Mouse (Mus musculus) kidney, adult 2 months (tissue): ENCODE data around the gene Tmcc3. TPM values are rescaled to one million over a fixed set of nuclear protein-coding genes. Genes with fewer than 3 reads are reported as not detected.

Source experiments
- DNase-seq: peaks from one replicate; pipeline ENCODE4 v3.0.0; 2021
- H3K27ac ChIP-seq: fragments of 200-500 bp; 2 replicates; pipeline ENCODE4 v1.5.1; 2012; ENCODE audit warnings: low read depth, low read length, control low read depth, inconsistent platforms; ENCODE audit not compliant: insufficient read depth
- H3K27me3 ChIP-seq: fragments of 200-500 bp; replicated peaks from 2 replicates; pipeline ENCODE4 v1.6.1; 2012; ENCODE audit warnings: mild to moderate bottlenecking, moderate library complexity, low read length, inconsistent platforms; ENCODE audit not compliant: control insufficient read depth, insufficient read depth
- H3K36me3 ChIP-seq: fragments of 200-500 bp; 2 replicates; pipeline ENCODE4 v1.6.1; 2012; ENCODE audit warnings: mild to moderate bottlenecking, moderate library complexity, low read length, inconsistent platforms; ENCODE audit not compliant: control insufficient read depth, insufficient read depth
- H3K4me1 ChIP-seq: fragments of 200-500 bp; 2 replicates; pipeline ENCODE4 v1.6.1; 2011; ENCODE audit warnings: low read length; ENCODE audit not compliant: control insufficient read depth, insufficient read depth
- H3K4me3 ChIP-seq: fragments of 200-500 bp; 2 replicates; pipeline ENCODE4 v1.5.1; 2011; ENCODE audit warnings: mild to moderate bottlenecking, low read depth, low read length, control low read depth; ENCODE audit not compliant: insufficient read depth
- CTCF ChIP-seq: fragments of 200-500 bp; conservative IDR thresholded peaks from 2 replicates; pipeline ENCODE4 v1.5.1; 2011; ENCODE audit warnings: low read depth, mild to moderate bottlenecking, control low read depth, low read length, moderate library complexity, mixed read lengths; ENCODE audit not compliant: insufficient read depth, insufficient read length
- POLR2A ChIP-seq: fragments of 200-500 bp; IDR thresholded peaks from one replicate; pipeline ENCODE4 v1.6.1; 2011; ENCODE audit warnings: low read depth, low read length, control low read depth
- WGBS: fragments of 180-500 bp; shearing (Covaris S2); methylation state at CpG from one replicate; pipeline ENCODE4 v1.1.7; 2018; 5-methylcytosine and 5-hydroxymethylcytosine counted together
- polyA plus RNA-seq: library from polyadenylated mRNA; depleted of rRNA; stranded (reverse); fragments of >200 nt; gene quantifications from 2 replicates; pipeline ENCODE4 v1.2.3, GENCODE M21; 2012

The Tmcc3 gene
- polyA plus RNA-seq, 1 experiment, result 11.2 TPM

DNA sequence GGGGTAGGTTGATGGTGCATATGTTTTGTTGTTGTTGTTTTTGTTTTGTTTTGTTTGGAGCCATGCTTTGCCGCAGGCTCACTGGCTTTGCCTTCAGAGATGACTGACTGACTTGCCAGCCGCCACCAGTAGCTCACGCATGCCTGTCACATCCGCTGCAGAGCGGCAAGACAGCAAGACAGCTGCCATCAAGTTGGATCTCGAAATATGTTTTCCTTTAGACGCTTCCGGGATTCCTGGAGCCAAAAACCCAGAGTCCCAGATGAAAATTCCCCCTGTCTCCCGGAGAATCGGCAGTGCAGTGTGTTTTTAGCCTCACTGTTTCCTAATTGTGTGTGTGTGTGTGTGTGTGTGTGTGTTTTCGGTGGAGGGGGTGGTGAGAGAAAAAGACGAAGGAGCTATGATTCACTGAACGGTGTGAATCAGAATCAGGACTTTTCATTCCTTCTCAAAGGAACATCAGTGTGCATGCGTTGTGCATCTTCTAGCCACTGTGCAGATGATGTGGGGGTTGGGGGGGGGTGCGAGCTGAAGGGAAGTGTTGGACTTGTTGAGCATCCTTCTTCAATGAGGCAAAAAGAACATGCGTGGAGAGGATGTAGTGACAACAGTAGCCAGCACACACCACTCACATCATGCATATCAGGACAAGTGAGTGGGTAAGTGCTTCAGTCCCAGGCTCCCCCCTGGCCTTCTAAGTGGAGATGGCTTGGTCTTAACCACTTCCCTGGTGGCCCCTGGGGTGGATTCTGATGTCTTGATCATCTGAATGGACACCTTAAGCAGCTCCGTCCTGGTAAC, 208.8 kb downstream of the Tmcc3 start:
- no peak overlapping the region for H3K27ac ChIP-seq
- WGBS, result 69% methylated on average over 17 of the region's 17 CpGs
- TF ChIP-seq POLR2A, result no peak
- TF ChIP-seq CTCF, result no peak
- H3K27me3 ChIP-seq, result no peaks in the 10 kb centered on the region
- DNase-seq, result no peak
- H3K4me1 ChIP-seq, result peaks cover 10% of the 10 kb centered on the region
- no peaks in the 10 kb centered on the region for H3K36me3 ChIP-seq
- H3K4me3 ChIP-seq, result no peak overlapping the region

DNA sequence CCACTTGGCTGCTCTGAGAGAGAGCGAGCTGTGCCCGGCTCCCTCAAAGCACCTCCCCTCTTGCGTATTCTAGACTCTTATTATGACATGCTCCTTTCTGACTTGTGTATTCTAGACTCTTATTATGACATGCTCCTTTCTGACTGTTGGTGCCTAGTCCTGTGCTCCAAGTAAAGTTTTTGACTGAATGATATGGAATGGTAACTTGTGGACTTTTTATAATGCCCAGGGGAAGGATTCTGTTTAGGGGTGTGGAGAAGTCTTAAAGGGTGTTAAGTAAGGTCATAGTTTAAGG, 209.3 kb downstream of the Tmcc3 start:
- TF ChIP-seq POLR2A (no peak), CTCF (no peak)
- no peak overlapping the region for H3K4me3 ChIP-seq
- H3K4me1 ChIP-seq, result peaks cover 10% of the 10 kb centered on the region
- no peak overlapping the region for H3K27ac ChIP-seq
- no peaks in the 10 kb centered on the region for H3K36me3 ChIP-seq
- WGBS, result 47% methylated on average over 3 of the region's 3 CpGs
- no peak for DNase-seq
- no peaks in the 10 kb centered on the region for H3K27me3 ChIP-seq

DNA sequence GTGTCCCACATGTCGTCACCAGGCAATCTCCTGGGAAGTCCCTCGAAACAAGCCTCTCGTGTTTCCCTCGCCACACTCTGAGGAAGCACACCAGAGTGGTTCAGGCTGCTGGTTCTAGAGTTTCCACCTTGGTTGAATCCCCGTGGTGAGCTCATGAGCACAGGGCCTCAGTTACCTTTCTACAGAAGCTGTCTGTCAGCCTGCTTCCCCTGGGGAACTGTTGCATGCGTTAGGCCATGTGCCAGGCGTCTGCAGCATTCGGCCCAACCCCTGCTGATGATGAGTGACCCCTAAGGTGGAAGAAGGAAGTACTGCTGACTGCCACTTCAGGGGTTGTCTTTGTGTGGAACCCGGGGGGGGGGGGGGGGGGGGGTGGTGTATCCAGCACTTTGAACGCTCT, 210.0 kb downstream of the Tmcc3 start:
- Histone ChIP-seq H3K4me1 (peaks cover 6% of the 10 kb centered on the region; the same call in 1 of the 2 replicates), H3K27me3 (no peaks in the 10 kb centered on the region), H3K27ac (no peak overlapping the region), H3K4me3 (no peak overlapping the region), H3K36me3 (no peaks in the 10 kb centered on the region)
- DNase-seq, result no peak
- 55% methylated on average over 10 of the region's 10 CpGs for WGBS
- no peak for TF ChIP-seq POLR2A
- no peak for TF ChIP-seq CTCF

DNA sequence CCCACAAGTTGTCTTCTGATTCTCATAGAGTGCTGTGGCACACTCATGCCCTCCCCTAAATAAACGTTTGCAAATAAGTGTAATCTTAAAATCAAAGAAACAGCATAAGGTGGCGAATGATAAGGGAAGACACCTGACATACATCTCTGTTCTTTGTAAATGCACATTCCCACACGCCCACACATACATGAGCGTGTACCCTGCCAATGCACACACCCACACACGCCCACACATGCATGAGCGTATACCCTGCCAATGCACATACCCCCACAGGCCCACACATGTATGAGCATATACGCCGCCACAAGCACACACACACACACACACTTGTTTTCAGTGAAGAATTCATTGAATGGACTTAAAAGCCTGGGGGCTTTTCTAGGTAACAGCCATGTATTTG, 211.5 kb downstream of the Tmcc3 start:
- no peak overlapping the region for H3K4me3 ChIP-seq
- TF ChIP-seq CTCF (no peak), POLR2A (no peak)
- WGBS, result 91% methylated on average over 8 of the region's 8 CpGs
- H3K27me3 ChIP-seq, result no peaks in the 10 kb centered on the region
- peaks cover 6% of the 10 kb centered on the region; the same call in 1 of the 2 replicates for H3K4me1 ChIP-seq
- no peaks in the 10 kb centered on the region for H3K36me3 ChIP-seq
- DNase-seq, result no peak
- H3K27ac ChIP-seq, result no peak overlapping the region

DNA sequence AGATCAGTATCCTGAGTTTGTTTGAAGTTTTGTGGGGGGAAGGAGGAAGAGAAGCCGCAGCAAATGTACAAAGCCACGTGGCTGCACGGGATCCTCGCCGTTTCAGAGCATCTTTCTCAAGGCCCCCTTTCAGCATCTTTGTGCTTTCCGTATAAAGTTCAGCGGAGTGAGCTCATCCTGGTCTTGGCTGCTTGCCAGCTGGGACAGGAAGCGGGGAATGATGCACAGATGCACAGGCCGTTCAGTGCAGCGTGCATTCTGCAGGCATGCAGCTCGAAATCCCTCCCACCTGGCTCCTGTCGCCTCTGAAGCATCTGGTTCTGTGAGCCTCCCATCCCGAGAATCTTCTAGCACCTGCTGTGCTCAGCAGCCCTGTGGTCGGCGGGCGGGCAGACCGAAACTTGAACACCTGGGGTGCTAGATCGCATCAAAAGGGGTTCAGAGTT, 212.0 kb downstream of the Tmcc3 start:
- TF ChIP-seq POLR2A, result no peak
- no peak for TF ChIP-seq CTCF
- WGBS, result 39% methylated on average over 18 of the region's 18 CpGs
- H3K36me3 ChIP-seq, result no peaks in the 10 kb centered on the region
- H3K4me1 ChIP-seq, result peaks cover 6% of the 10 kb centered on the region; the same call in 1 of the 2 replicates
- no peak overlapping the region for H3K27ac ChIP-seq
- H3K27me3 ChIP-seq, result no peaks in the 10 kb centered on the region
- no peak overlapping the region for H3K4me3 ChIP-seq
- DNase-seq, result peak; percentile 56

DNA sequence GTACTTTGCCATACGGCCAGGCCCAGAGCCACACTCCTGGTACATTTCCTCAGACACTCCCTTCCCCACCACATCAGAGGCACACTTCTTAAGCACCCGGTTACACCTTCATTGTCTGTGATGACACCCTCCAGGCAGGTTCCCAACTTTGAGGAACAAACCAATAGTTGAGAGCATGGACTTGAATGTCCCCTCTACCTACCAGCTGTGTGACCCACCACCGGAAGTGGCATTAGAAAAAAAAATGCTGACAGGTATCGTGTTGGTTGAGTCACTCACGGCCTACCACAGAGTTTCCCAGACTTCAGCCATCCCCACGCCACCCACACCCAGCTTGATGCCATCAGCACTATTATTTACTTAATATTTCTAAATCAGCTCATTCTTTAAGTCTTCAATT, 213.2 kb downstream of the Tmcc3 start:
- no peaks in the 10 kb centered on the region for H3K27me3 ChIP-seq
- no peak overlapping the region for H3K27ac ChIP-seq
- peaks cover 6% of the 10 kb centered on the region; the same call in 1 of the 2 replicates for H3K4me1 ChIP-seq
- H3K4me3 ChIP-seq, result no peak overlapping the region
- H3K36me3 ChIP-seq, result no peaks in the 10 kb centered on the region
- WGBS, result 89% methylated on average over 6 of the region's 6 CpGs
- DNase-seq, result no peak
- no peak for TF ChIP-seq CTCF
- TF ChIP-seq POLR2A, result no peak

DNA sequence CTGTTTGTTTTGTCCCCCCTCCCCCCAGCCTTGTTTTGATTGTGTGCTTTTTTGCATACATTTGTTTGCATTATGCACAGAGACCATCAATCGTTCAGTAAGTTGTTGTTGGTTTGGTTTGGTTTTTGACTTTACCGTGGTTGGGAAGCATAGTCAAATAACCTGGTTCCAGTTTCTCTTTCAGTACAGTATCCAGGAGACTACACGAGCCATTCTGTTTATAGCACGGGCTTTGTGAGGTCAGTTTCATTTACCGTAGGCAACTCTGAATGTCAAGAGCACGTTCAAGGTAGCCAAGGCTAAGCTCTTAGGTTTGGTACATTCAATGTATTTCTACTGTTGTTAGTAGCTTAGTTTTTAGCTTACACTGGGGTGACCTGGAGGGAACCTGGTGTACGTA, 214.0 kb downstream of the Tmcc3 start:
- DNase-seq, result no peak
- H3K4me1 ChIP-seq, result peaks cover 6% of the 10 kb centered on the region; the same call in 1 of the 2 replicates
- H3K4me3 ChIP-seq, result no peak overlapping the region
- H3K27me3 ChIP-seq, result no peaks in the 10 kb centered on the region
- TF ChIP-seq POLR2A, result no peak
- TF ChIP-seq CTCF, result no peak
- no peaks in the 10 kb centered on the region for H3K36me3 ChIP-seq
- WGBS, result 80% methylated on average over 7 of the region's 7 CpGs
- H3K27ac ChIP-seq, result no peak overlapping the region
